Mouse (Mus musculus) liver, postnatal 0 days (tissue): ENCODE data around the gene Mat2a.

Experiments used
- CTCF ChIP-seq: sonication (generic); IDR thresholded peaks from 2 replicates; pipeline ENCODE4 v1.5.1; 2016; ENCODE audit warnings: antibody characterized with exemption, low read depth
- EP300 ChIP-seq: IDR thresholded peaks from 2 replicates; pipeline ENCODE4 v1.6.1; 2016; ENCODE audit warnings: antibody characterized with exemption, low read depth, mild to moderate bottlenecking

- TF ChIP-seq CTCF (no peak), EP300 (no peak)
Measured at GRCm38 (mm10) chr6:72465361-72466157, 26.2 kb upstream of the Mat2a start.
